Mouse (Mus musculus) heart, postnatal 0 days (tissue): Measurements from ENCODE around the gene Mbd5.

Experiments used
- CTCF ChIP-seq: IDR thresholded peaks from 2 replicates; pipeline ENCODE4 v1.5.1; 2016; ENCODE audit warnings: antibody characterized with exemption, control low read depth, low read depth
- EP300 ChIP-seq: IDR thresholded peaks from 2 replicates; pipeline ENCODE4 v1.6.1; 2016; ENCODE audit warnings: antibody characterized with exemption, low read depth

DNA sequence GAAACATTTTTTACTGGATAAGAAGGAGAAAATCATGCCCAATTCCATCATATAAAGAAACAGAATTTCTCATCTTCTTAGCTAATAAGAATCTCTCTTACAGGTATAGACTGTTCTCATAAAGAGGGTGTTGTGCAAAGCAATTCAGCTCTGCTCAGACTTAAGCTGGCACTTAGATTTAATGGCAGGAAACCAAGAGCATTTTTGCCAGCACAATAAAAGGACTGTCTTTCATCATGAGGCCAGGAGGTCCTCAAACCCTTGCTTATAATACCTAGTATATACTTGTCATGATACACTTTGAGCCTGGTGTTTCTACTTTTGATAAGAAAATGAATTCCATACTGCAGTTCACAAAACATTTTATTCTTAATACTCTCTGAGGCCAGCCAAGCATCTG, 331.2 kb downstream of the Mbd5 start:
- TF ChIP-seq CTCF: no peak
- TF ChIP-seq EP300: no peak
